Mouse (Mus musculus): ENCODE measurements around the gene Smgc.
"Not testable (repeated sequence)": the region's sequence is repeated elsewhere in the genome, so short reads cannot be mapped to it uniquely, and the experiment has no call there.

The Smgc gene

GRCm38 (mm10) chr15:91837965-91838364 is at the start of gene Smgc:
TSS of gene Smgc (plus strand) at chr15:91838265.
- DNase-seq, result no peak

GRCm38 (mm10) chr15:91788338-91788737 is 49.7 kb upstream of the Smgc start:
- no peak for DNase-seq

- no peak for DNase-seq
These were observed 31.6 kb upstream of the Smgc start for GRCm38 (mm10) chr15:91806463-91806862.

GRCm38 (mm10) chr15:91835319-91835718 is 2.7 kb upstream of the Smgc start:
- no peak for DNase-seq

GRCm38 (mm10) chr15:91864130-91864529 is 26.1 kb downstream of the Smgc start:
- not testable (repeated sequence) for DNase-seq

- no peak for DNase-seq
These were observed 62.2 kb downstream of the Smgc start for GRCm38 (mm10) chr15:91900245-91900644.

GRCm38 (mm10) chr15:91907046-91907445 is 69.0 kb downstream of the Smgc start:
- peak; percentile 15 to 25 for DNase-seq

Measured in B cell, adult 2 months (primary cell).